Mouse (Mus musculus) intestine, embryonic 16.5 days (tissue): ENCODE measurements around the gene Kdm1a. TPM values are rescaled to one million over a fixed set of nuclear protein-coding genes. Genes with fewer than 3 reads are reported as not detected.

ENCODE experiments used
- ATAC-seq: fragments of 200-750 bp; cut with Nextera tagmentation; 2 replicates; pipeline ENCODE4 v1.8.0; 2017; ENCODE audit warnings: moderate TSS enrichment, moderate library complexity
- H3K27ac ChIP-seq: fragments of 300-500 bp; sonication (generic); 2 replicates; pipeline ENCODE4 v1.5.1; 2014; ENCODE audit warnings: mild to moderate bottlenecking, low read length
- H3K27me3 ChIP-seq: fragments of 300-500 bp; sonication (generic); replicated peaks from 2 replicates; pipeline ENCODE4 v1.6.1; 2014; ENCODE audit warnings: low read length, control low read depth, mixed read lengths; ENCODE audit not compliant: control insufficient read depth, insufficient read depth
- H3K36me3 ChIP-seq: fragments of 300-500 bp; sonication (generic); 2 replicates; pipeline ENCODE4 v1.6.1; 2014; ENCODE audit warnings: low read length, control low read depth; ENCODE audit not compliant: control insufficient read depth, insufficient read depth
- H3K4me1 ChIP-seq: fragments of 300-500 bp; sonication (generic); 2 replicates; pipeline ENCODE4 v1.6.1; 2014; ENCODE audit warnings: low read length, control low read depth, mixed read lengths; ENCODE audit not compliant: control insufficient read depth, insufficient read depth
- H3K4me2 ChIP-seq: fragments of 300-500 bp; sonication (generic); 2 replicates; pipeline ENCODE4 v1.6.1; 2014; ENCODE audit warnings: low read depth, low read length, control low read depth
- H3K4me3 ChIP-seq: fragments of 300-500 bp; sonication (generic); 2 replicates; pipeline ENCODE4 v1.5.1; 2014; ENCODE audit warnings: mild to moderate bottlenecking, low read length
- H3K9ac ChIP-seq: fragments of 300-500 bp; sonication (generic); 2 replicates; pipeline ENCODE4 v1.6.1; 2014; ENCODE audit warnings: low read depth, low read length
- H3K9me3 ChIP-seq: fragments of 300-500 bp; sonication (generic); 2 replicates; pipeline ENCODE4 v1.6.1; 2016; ENCODE audit warnings: low read length, control low read depth; ENCODE audit not compliant: control insufficient read depth
- WGBS: fragments of 180-500 bp; shearing (Covaris S2); extraction: QIAGEN DNeasy Blood & Tissue Kit; methylation state at CpG from one replicate; pipeline ENCODE4 v1.1.7; 2014; 5-methylcytosine and 5-hydroxymethylcytosine counted together
- polyA plus RNA-seq: library from polyadenylated mRNA; unstranded; fragments of >200 nt; fragmentation: Nextera tagmentation; extraction: Ambion mirVana; gene quantifications from 2 replicates; pipeline ENCODE4 v1.2.1, GENCODE M21; 2015

Kdm1a gene
- polyA plus RNA-seq, 1 experiment from 2014 or later: 14.0 TPM

- no peaks in the 10 kb centered on the region for H3K36me3 ChIP-seq
- WGBS: 54% methylated on average over 7 of the region's 7 CpGs
- no peak overlapping the region for H3K4me2 ChIP-seq
- no peak for ATAC-seq
- no peaks in the 10 kb centered on the region for H3K4me1 ChIP-seq
- H3K27me3 ChIP-seq: no peaks in the 10 kb centered on the region
- H3K27ac ChIP-seq: no peak overlapping the region
- no peak overlapping the region for H3K9ac ChIP-seq
- no peak overlapping the region for H3K4me3 ChIP-seq
- H3K9me3 ChIP-seq: no peaks in the 10 kb centered on the region
Measured at GRCm38 (mm10) chr4:136613657-136614056, 11.1 kb upstream of the Kdm1a start.

DNA sequence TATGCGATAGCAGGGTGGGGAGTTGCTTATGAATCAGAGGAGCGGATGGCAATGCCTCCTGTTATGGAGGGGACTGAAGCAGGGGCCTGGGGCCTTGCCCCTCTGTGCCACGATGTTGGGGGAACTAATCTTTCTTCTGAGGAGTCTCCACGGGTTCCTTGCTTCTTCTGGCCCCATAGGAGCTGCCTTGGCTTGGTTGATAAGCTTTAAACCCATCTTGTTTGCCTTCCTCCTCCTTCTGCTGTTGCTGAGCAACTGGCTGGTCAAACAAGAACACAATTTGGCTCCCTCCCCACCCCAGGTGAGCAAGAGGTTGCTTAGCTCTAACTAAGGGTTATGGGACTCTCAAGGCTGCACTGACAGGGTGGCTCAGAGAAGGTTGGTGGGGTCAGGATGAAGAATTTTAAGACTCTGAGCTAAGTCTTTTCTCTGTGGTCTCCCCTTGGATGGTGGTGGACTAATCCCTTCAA is 7.9 kb upstream of the Kdm1a start, which contains the start of gene Tex46:
Tex46 (plus strand) TSS at position 51 of the 470 bp plus-strand sequence.
- H3K4me1 ChIP-seq: no peaks in the 10 kb centered on the region
- H3K4me2 ChIP-seq: no peak within 1 kb of the TSS
- no peak within 1 kb of the TSS for H3K9ac ChIP-seq
- ATAC-seq: no peak
- H3K36me3 ChIP-seq: no peaks in the 10 kb centered on the region
- no peak within 1 kb of the TSS for H3K4me3 ChIP-seq
- 59% methylated on average over 4 of the region's 4 CpGs for WGBS
- no peaks in the 10 kb centered on the region for H3K9me3 ChIP-seq
- H3K27me3 ChIP-seq: no peaks in the 10 kb centered on the region
- no peak within 1 kb of the TSS for H3K27ac ChIP-seq

DNA sequence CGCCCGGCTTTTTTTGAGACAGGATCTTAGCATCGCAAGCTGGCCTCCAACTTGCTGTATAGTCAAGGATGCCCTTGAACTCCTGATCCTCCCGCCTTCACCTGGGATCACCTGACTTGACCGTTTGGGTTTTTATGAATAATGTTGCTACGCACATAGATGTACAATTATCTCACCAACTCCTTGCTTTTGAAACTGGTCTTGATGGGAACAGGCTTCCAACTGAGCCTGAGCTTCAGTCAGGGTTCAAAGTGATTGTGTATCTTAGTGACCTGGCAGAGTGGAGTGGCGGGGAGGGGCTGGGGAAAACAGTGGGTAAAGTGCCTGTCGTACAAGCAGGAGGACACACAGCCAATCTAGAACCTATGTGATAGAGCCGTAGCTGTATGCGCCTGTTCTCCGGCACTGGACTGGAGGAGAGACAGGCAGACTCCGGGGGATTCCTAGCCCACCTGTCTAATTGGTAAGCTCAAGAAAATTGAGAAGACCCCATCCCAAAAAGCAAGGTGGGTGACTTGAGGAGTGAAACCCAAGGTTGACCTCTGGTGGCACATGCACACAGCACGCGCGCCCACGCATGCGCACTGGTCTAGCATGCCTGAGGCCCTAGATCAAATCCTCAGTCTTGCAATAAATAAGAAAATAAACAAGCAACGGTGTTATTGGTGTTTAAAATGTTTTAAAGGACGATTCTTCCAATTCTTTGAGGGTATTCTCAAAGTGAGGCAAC is 3.4 kb upstream of the Kdm1a start:
- Histone ChIP-seq H3K9ac (no peak overlapping the region), H3K4me2 (no peak overlapping the region), H3K4me1 (peaks cover 6% of the 10 kb centered on the region; the same call in 1 of the 2 replicates), H3K27ac (no peak overlapping the region), H3K4me3 (no peak overlapping the region), H3K36me3 (no peaks in the 10 kb centered on the region), H3K9me3 (no peaks in the 10 kb centered on the region), H3K27me3 (no peaks in the 10 kb centered on the region)
- ATAC-seq: no peak
- WGBS: 88% methylated on average over 19 of the region's 19 CpGs

GRCm38 (mm10) chr4:136602018-136602554 is 437 bp downstream of the Kdm1a start:
- Histone ChIP-seq H3K9ac (peak overlapping the region; percentile 99), H3K36me3 (no peaks in the 10 kb centered on the region), H3K27me3 (no peaks in the 10 kb centered on the region), H3K4me2 (peak overlapping the region; percentile 68), H3K27ac (peak overlapping the region; percentile 89), H3K4me3 (peak overlapping the region; percentile 93), H3K9me3 (no peaks in the 10 kb centered on the region), H3K4me1 (peaks cover 12% of the 10 kb centered on the region; the same call in 1 of the 2 replicates)
- WGBS: under 1% methylated on average over 50 of the region's 68 CpGs
- peak; percentile 68 for ATAC-seq

DNA sequence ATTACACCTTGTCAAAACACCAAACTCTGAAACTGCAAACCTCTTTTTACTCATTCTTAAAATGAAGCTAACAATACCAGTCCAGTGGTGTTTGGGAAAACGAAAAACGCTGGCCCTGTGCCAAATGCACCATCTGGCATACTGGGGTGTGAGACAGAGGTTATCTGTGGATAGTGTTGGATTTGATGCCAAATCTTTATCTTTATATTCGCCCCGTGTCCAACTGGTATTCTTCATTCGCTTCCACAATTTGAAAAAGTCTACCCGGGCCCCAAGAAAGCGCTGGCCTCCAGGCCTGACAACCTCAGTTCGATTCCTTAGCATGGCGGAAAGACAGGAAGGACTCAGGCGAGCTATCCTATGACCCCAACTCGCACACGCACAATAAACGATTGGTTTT is 1.0 kb downstream of the Kdm1a start:
- Histone ChIP-seq H3K4me3 (peak overlapping the region; percentile 93), H3K9ac (peak overlapping the region; percentile 99), H3K9me3 (no peaks in the 10 kb centered on the region), H3K36me3 (no peaks in the 10 kb centered on the region), H3K4me1 (peaks cover 12% of the 10 kb centered on the region; the same call in 1 of the 2 replicates), H3K4me2 (peak overlapping the region; percentile 68), H3K27ac (peak overlapping the region; percentile 89), H3K27me3 (no peaks in the 10 kb centered on the region)
- under 1% methylated on average over 13 of the region's 13 CpGs for WGBS
- 0 out of 2 replicates have a peak, but pooled peaks have one; percentile 23 for ATAC-seq

GRCm38 (mm10) chr4:136600536-136600935 is 2.0 kb downstream of the Kdm1a start:
- Histone ChIP-seq H3K4me2 (peak overlapping the region; percentile 68), H3K4me3 (peak overlapping the region; percentile 93), H3K27me3 (no peaks in the 10 kb centered on the region), H3K27ac (no peak overlapping the region), H3K4me1 (peaks cover 12% of the 10 kb centered on the region; the same call in 1 of the 2 replicates), H3K36me3 (no peaks in the 10 kb centered on the region), H3K9me3 (no peaks in the 10 kb centered on the region), H3K9ac (no peak overlapping the region)
- WGBS: 83% methylated on average over 2 of the region's 2 CpGs
- no peak for ATAC-seq

DNA sequence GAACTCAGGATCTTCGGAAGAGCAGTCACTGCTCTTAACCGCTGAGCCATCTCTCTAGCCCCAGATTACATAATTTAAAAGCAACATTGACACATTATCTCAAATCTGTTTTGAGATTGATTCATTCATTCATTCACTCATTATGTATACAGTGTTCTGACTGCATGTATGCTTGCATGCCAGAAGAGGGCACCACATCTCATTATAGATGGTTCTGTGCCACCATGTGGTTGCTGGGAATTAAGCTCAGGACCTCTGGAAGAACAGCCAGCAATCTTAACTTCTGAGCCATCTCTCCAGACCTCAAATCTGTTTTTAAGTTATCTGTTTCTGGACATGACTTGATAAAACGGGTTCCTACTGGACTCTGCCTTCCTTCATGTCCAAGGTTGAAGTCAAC is 2.7 kb downstream of the Kdm1a start:
- Histone ChIP-seq H3K4me3 (no peak overlapping the region), H3K36me3 (no peaks in the 10 kb centered on the region), H3K9me3 (no peaks in the 10 kb centered on the region), H3K9ac (no peak overlapping the region), H3K4me1 (peaks cover 12% of the 10 kb centered on the region; the same call in 1 of the 2 replicates), H3K27ac (no peak overlapping the region), H3K27me3 (no peaks in the 10 kb centered on the region), H3K4me2 (no peak overlapping the region)
- ATAC-seq: no peak
- WGBS: 96% methylated on average over 3 of the region's 3 CpGs

- Histone ChIP-seq H3K4me1 (peaks cover 12% of the 10 kb centered on the region; the same call in 1 of the 2 replicates), H3K27ac (no peak overlapping the region), H3K9me3 (no peaks in the 10 kb centered on the region), H3K9ac (no peak overlapping the region), H3K36me3 (no peaks in the 10 kb centered on the region), H3K4me2 (no peak overlapping the region), H3K27me3 (no peaks in the 10 kb centered on the region), H3K4me3 (no peak overlapping the region)
- WGBS: 79% methylated on average over 7 of the region's 7 CpGs
- no peak for ATAC-seq
Measured at GRCm38 (mm10) chr4:136598268-136598876, 4.2 kb downstream of the Kdm1a start.

DNA sequence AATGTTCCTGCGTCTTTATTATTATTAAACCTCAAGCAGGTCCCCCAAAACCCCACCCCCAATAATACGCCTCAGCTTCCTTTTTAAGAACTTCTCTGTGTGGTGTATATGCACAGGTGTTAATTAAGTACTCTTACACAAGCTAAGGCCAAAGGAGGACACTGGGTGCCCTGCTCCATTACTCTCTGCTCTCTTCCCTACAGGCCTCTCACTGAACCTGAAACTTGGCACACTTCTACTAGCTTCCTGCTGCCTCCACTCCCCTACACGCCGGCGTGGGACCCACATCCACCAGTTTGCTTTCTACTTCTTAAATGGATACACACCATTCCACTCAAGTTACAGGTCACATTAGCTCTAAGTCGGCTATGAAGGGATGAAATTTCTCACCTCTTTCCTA is 7.3 kb downstream of the Kdm1a start:
- H3K27ac ChIP-seq: no peak overlapping the region
- H3K4me1 ChIP-seq: peaks cover 2% of the 10 kb centered on the region; the same call in 1 of the 2 replicates
- ATAC-seq: no peak
- H3K27me3 ChIP-seq: no peaks in the 10 kb centered on the region
- H3K9me3 ChIP-seq: no peaks in the 10 kb centered on the region
- no peak overlapping the region for H3K4me2 ChIP-seq
- H3K4me3 ChIP-seq: no peak overlapping the region
- no peak overlapping the region for H3K9ac ChIP-seq
- 0 out of 2 replicates have a peak, but pooled peaks cover 2% of the 10 kb centered on the region for H3K36me3 ChIP-seq
- 76% methylated on average over 6 of the region's 6 CpGs for WGBS
